Mouse (Mus musculus) limb, embryonic 13.5 days (tissue): ENCODE measurements around the gene Nup188. TPM values are rescaled to one million over a fixed set of nuclear protein-coding genes. Genes with fewer than 3 reads are reported as not detected.

ENCODE experiments used
- ATAC-seq: fragments of 200-750 bp; cut with Nextera tagmentation; 2 replicates; pipeline ENCODE4 v1.8.0; 2017; ENCODE audit warnings: low read depth, moderate number of reproducible peaks, moderate TSS enrichment; ENCODE audit not compliant: low FRiP score
- H3K27ac ChIP-seq: fragments of 300-500 bp; sonication (generic); 2 replicates; pipeline ENCODE4 v1.5.1; 2015; ENCODE audit warnings: inconsistent platforms, mild to moderate bottlenecking, moderate library complexity
- H3K27me3 ChIP-seq: fragments of 300-500 bp; sonication (generic); 2 replicates; pipeline ENCODE4 v1.6.1; 2015; ENCODE audit warnings: mild to moderate bottlenecking, inconsistent platforms
- H3K36me3 ChIP-seq: fragments of 300-500 bp; sonication (generic); 2 replicates; pipeline ENCODE4 v1.6.1; 2015; ENCODE audit warnings: inconsistent platforms, mild to moderate bottlenecking, moderate library complexity
- H3K4me1 ChIP-seq: fragments of 300-500 bp; sonication (generic); 2 replicates; pipeline ENCODE4 v1.6.1; 2015; ENCODE audit warnings: inconsistent platforms
- H3K4me2 ChIP-seq: fragments of 300-500 bp; sonication (generic); replicated peaks from 2 replicates; pipeline ENCODE4 v1.6.1; 2015; ENCODE audit warnings: inconsistent platforms, mild to moderate bottlenecking, moderate library complexity
- H3K4me3 ChIP-seq: fragments of 300-500 bp; sonication (generic); 2 replicates; pipeline ENCODE4 v1.5.1; 2015; ENCODE audit warnings: moderate library complexity, mild to moderate bottlenecking, inconsistent platforms
- H3K9ac ChIP-seq: fragments of 300-500 bp; sonication (generic); 2 replicates; pipeline ENCODE4 v1.6.1; 2015; ENCODE audit warnings: mild to moderate bottlenecking, inconsistent platforms
- H3K9me3 ChIP-seq: fragments of 300-500 bp; sonication (generic); 2 replicates; pipeline ENCODE4 v1.6.1; 2016; ENCODE audit warnings: inconsistent platforms
- WGBS: fragments of 180-500 bp; shearing (Covaris S2); methylation state at CpG from one replicate; pipeline ENCODE4 v1.1.7; 2015; 5-methylcytosine and 5-hydroxymethylcytosine counted together
- polyA plus RNA-seq: library from polyadenylated mRNA; unstranded; fragments of >200 nt; fragmentation: Nextera tagmentation; extraction: Ambion mirVana; gene quantifications from 2 replicates; pipeline ENCODE4 v1.2.1, GENCODE M21; 2015

Gene Nup188
- polyA plus RNA-seq = 33.7 and 41.2 TPM in 2 replicates

DNA sequence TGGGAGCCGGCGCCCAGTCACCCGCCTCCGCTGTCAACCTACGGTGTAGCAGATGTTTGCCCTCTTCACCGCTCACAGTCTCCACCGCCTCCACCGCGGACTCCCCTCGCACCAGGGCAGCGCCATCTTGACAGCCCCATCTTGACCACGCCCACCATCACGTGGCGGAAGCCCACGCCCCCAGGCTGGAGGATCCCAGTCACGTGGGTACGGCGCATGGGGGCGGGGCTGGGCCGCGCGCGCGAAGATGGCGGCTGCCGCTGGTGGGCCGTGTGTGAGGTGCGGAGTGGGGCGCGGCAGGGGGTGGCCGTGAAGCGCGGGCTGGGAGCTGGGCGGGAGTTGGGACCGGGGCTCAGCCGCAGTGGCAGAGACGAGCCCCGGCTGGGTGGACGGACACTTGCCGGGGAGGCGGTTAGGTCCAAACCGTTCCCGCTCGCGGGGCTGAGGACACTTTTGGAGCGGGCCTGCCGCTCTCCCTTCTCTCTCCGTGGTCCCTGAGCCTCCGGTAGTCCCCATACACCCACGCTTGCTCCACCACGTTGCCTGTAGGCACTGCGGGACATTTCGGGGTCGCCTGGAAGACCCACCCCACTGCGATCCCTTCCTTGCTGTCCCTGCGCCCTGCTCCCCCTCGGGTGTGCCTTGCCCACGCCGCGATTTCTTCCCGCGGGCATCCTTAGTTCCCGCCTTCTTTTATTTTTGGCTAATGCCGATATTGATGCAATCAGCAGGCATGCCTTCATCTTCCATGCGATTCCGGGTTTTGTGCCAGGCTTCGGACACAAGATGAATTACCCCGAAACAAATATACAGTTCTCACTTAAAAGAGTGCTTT lies at the start of gene Nup188, which contains the start of gene Dolk:
Gene Nup188, plus strand, starts transcription at position 206 of the 835 bp plus-strand sequence.
Gene Dolk, minus strand, starts transcription at position 143 of the 835 bp plus-strand sequence.
- peak within 1 kb of the TSS; percentile 76 for H3K27ac ChIP-seq
- under 1% methylated on average over 51 of the region's 68 CpGs for WGBS

DNA sequence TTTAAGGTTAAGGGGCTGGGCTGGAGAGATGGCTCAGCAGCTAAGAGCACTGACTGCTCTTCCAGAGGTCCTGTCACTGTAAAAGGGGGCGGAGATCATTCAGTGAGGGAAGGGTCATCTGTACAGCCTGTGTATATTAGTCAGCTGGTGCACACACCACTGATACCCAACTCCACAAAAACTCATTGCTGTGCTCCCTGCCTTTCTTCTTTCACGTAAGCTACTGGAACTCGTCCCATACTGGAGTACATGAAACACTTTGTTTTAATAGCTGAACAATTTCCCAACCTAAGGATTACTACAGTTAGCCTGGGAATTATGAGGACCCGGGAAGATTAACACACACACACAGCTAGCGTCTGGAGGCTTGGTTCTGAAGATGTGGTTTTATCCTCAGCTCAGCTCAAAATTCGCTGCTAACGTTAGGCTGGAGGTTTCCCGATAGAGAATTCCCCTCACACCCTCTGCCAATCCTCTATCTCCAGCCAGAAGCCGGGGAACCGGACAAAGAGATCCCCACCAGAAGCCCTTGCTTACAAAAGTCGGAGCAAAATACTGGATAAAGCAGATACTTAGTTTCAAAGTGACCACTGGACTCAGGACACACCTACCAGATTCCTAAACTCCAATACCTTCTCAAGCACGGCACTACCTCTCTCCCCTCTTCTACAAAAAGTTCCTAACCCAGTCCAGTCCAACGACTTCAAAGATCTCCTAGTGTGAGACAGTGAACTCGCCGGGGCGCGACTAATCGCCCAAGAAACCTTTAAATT lies 49.6 kb upstream of the Nup188 start:
- WGBS = 5% methylated on average over 18 of the region's 18 CpGs
- Histone ChIP-seq H3K9me3 (no peaks in the 10 kb centered on the region; the same call in 1 of the 2 replicates), H3K4me1 (peaks cover 27% of the 10 kb centered on the region), H3K27ac (peak overlapping the region; percentile 89), H3K4me3 (peak overlapping the region; percentile 89), H3K36me3 (peaks cover 20% of the 10 kb centered on the region), H3K4me2 (peak overlapping the region; percentile 86), H3K9ac (peak overlapping the region; percentile 77), H3K27me3 (no peaks in the 10 kb centered on the region)
- ATAC-seq = no peak

More for the DNA sequence above, at the start of gene Nup188, which contains the start of gene Dolk:
- H3K4me3 ChIP-seq = peak within 1 kb of the TSS; percentile 85
- no peaks in the 10 kb centered on the region for H3K9me3 ChIP-seq
- H3K9ac ChIP-seq = peak within 1 kb of the TSS; percentile 95
- peak; percentile 92 for ATAC-seq
- H3K4me1 ChIP-seq = peaks cover 20% of the 10 kb centered on the region
- no peaks in the 10 kb centered on the region for H3K27me3 ChIP-seq
- peak within 1 kb of the TSS; percentile 78 for H3K4me2 ChIP-seq
- peaks cover 20% of the 10 kb centered on the region for H3K36me3 ChIP-seq

DNA sequence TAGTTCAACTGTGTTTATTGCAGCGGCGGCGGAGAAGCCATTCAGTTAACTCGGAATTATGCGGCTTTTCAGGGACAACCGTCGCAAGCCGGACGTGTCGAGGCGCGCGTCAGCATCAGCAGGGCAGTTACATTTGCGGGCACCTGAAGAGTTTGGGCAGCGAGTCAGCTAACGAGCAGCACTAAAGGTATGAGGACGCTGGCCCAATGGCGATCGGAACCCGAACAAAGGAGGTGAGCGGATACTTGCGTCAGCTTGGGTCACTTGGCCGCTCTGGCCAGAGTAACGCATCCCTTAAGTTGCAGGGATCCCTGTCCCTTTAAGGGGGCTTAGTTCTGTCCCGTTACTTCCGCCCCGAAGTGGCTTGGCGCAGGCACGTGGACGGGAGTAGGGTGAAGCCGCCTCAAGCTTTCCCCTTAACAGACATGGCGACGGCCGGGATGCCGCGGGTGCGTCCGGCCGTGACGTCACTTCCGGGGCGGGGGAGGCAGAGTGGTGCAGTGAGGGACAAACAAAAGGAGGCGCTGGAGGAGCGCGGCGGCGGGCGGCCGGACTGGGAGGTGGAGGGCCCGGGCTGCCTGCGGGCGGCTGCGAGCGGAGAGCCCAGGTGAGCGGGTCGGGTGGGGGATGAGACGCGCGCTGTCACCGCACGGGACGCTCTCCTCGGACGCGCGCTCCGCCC lies 48.9 kb upstream of the Nup188 start, which contains the start of gene Lrrc8a:
Gene Lrrc8a, plus strand, starts transcription at position 517 of the 682 bp plus-strand sequence.
- Histone ChIP-seq H3K36me3 (peaks cover 26% of the 10 kb centered on the region), H3K9ac (peak within 1 kb of the TSS; percentile 92), H3K4me2 (peak within 1 kb of the TSS; percentile 86), H3K4me3 (peak within 1 kb of the TSS; percentile 89), H3K27ac (peak within 1 kb of the TSS; percentile 89), H3K27me3 (no peaks in the 10 kb centered on the region), H3K4me1 (peaks cover 30% of the 10 kb centered on the region), H3K9me3 (no peaks in the 10 kb centered on the region; the same call in 1 of the 2 replicates)
- WGBS = under 1% methylated on average over 67 of the region's 67 CpGs
- peak; percentile 97 for ATAC-seq

DNA sequence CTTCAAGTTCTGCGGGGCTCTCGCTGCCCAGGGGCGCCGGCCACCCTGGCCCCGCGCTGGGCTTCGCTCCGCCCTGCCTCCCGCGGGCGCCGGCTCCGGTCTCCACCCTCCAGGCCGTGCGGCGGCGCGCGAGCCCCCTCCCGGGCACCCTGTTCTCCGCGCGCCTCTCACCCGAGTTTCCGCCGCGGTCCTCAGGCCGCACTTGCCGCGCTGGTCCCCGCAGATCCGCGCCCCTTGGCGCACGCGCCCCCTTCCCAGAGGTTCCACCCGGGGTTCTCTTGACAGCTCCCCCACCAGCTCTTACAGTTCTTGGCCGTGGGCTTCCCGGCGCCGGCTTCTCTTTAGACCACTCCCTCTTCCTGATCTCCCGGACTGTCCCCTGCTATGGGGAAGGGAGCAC lies 48.3 kb upstream of the Nup188 start:
- under 1% methylated on average over 35 of the region's 42 CpGs for WGBS

DNA sequence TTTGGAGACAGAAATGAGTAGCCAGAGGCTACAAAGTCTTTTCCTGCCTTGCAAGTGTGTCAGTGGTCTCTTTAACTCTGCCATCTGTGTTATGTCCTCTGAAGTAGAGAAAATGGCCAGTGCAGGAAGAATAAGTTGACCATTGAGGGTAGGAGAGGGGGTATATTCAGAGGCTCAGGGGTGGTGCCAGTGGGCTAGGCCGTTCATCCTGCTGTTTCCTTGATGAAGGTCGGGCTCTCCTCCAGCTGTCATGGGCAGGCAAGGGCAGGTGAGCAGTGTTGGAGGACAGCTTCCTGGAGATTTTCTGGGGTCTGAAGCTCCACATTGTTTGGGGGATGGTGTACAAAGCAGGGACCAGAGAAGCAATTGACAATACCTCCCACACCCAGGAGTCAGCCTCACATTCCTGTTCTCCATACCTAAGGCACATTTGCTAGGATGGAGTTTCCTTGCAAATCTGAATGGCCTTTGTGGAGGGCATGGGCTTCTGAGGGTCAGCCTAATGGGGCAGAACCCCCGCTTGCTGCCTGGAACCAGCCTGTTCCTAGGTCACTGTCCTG lies 47.2 kb upstream of the Nup188 start:
- peaks cover 43% of the 10 kb centered on the region for H3K36me3 ChIP-seq
- no peak overlapping the region for H3K27ac ChIP-seq
- peak overlapping the region; percentile 86 for H3K4me2 ChIP-seq
- H3K9me3 ChIP-seq = no peaks in the 10 kb centered on the region
- no peak for ATAC-seq
- peak overlapping the region; percentile 89 for H3K4me3 ChIP-seq
- WGBS = 74% methylated on average over 3 of the region's 3 CpGs
- no peaks in the 10 kb centered on the region for H3K27me3 ChIP-seq
- H3K4me1 ChIP-seq = peaks cover 38% of the 10 kb centered on the region
- H3K9ac ChIP-seq = peak overlapping the region; percentile 92

More for the DNA sequence above, 48.3 kb upstream of the Nup188 start:
- Histone ChIP-seq H3K27me3 (no peaks in the 10 kb centered on the region), H3K36me3 (peaks cover 32% of the 10 kb centered on the region), H3K4me1 (peaks cover 35% of the 10 kb centered on the region), H3K4me3 (peak overlapping the region; percentile 89), H3K4me2 (peak overlapping the region; percentile 86), H3K9ac (peak overlapping the region; percentile 92), H3K27ac (peak overlapping the region; percentile 89), H3K9me3 (no peaks in the 10 kb centered on the region)
- ATAC-seq = peak; percentile 89

DNA sequence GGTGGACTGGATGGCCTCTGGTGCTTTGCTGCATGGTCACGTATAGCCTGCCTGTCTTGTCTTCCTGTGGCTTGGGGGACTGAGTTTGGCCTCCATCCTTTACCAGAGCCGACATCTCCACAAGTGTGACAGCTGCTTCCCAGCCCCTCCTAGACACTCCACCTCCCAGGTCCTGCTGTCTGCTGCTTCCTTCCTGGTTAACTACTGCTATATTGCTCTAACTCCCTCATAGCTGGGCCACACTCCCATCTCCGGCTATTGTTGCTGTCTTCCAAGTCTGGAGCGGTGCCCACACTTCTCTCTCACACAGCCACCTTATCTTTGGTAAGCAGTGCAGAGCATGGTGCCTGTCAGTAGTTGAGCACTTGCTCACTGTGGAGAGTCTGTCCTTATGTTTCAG lies 46.4 kb upstream of the Nup188 start:
- Histone ChIP-seq H3K9ac (peak overlapping the region; percentile 92), H3K36me3 (peaks cover 50% of the 10 kb centered on the region), H3K4me1 (peaks cover 46% of the 10 kb centered on the region), H3K4me2 (peak overlapping the region; percentile 86), H3K4me3 (0 out of 2 replicates have a peak overlapping the region, but pooled peaks have one; percentile 89), H3K9me3 (no peaks in the 10 kb centered on the region), H3K27me3 (no peaks in the 10 kb centered on the region), H3K27ac (no peak overlapping the region)
- ATAC-seq = no peak
- 82% methylated on average over 4 of the region's 4 CpGs for whole genome bisulfite sequencing

DNA sequence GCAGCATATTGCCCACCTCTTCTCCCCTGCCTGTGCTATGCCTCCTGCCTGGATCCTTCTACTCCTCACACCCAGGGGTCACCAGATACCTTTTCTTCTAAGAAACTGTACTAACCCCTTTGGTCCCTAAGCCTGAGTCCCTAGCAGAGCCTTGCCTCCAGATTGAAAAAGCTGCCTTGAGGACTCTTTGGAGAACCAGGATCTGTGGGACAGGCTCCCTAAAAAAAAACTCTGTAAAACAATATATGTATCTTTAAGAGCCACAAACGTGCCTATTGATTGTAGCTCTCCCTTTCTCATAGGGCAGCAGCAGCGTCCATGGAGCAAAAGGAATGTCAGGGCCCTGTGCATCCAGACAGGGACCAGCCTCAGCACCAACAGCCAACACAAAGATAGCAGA lies 45.9 kb upstream of the Nup188 start, which contains the start of gene Gm28035:
Gene Gm28035, plus strand, starts transcription at position 301 of the 400 bp plus-strand sequence.
- Histone ChIP-seq H3K4me1 (peaks cover 47% of the 10 kb centered on the region), H3K9me3 (no peaks in the 10 kb centered on the region), H3K4me3 (0 out of 2 replicates have a peak within 1 kb of the TSS, but pooled peaks have one; percentile 89), H3K4me2 (peak within 1 kb of the TSS; percentile 86), H3K9ac (peak within 1 kb of the TSS; percentile 92), H3K36me3 (peaks cover 54% of the 10 kb centered on the region), H3K27ac (no peak within 1 kb of the TSS), H3K27me3 (no peaks in the 10 kb centered on the region)
- WGBS = 90% methylated on average over 2 of the region's 2 CpGs
- ATAC-seq = no peak

DNA sequence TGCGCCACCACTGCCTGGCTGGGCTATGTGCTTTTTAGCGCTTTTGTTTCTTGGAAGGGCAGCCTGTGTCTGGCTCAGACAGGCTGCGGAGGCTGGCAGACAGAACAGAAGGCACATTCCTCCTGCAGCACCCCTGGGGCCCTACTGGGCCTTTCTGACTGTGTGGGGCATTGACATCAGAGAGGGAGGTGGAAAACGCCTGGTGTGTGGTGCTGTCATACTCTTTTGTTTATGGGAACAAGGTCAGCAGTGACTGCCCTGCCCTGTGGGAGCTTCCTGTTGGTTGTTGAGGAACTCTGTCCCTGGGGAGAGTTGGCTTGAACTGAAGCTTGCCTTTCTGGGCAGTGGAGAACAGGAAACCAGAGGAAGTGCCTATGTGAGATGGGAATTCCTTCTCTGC lies 43.7 kb upstream of the Nup188 start:
- no peak for ATAC-seq
- Histone ChIP-seq H3K9me3 (no peaks in the 10 kb centered on the region), H3K4me1 (peaks cover 44% of the 10 kb centered on the region), H3K27ac (no peak overlapping the region), H3K36me3 (peaks cover 64% of the 10 kb centered on the region), H3K27me3 (no peaks in the 10 kb centered on the region), H3K4me2 (no peak overlapping the region), H3K9ac (0 out of 2 replicates have a peak overlapping the region, but pooled peaks have one; percentile 43), H3K4me3 (no peak overlapping the region)
- 41% methylated on average over 4 of the region's 4 CpGs for WGBS

DNA sequence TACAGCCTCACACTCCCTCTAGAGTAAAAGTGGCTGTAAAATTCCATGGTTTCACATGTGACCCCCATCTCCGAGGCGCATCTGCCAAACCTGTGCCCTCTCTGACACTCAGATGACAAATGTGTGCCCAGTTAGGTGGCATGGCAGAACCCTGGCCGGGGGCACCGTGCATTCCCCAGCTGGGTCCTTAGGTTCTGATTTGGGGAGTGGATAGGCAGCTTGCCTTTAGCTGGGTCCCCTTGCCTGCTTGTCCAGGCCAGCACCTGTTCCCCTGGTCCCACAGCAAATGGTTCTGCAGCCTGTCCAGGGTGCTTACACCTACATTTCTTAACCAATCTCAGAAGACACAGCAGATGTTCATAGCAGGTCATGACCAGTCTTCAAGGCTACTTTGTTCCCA lies 42.8 kb upstream of the Nup188 start:
- no peak overlapping the region for H3K9ac ChIP-seq
- H3K27ac ChIP-seq = no peak overlapping the region
- WGBS = 88% methylated on average over 4 of the region's 4 CpGs
- H3K4me2 ChIP-seq = no peak overlapping the region
- H3K9me3 ChIP-seq = no peaks in the 10 kb centered on the region
- no peak for ATAC-seq
- no peak overlapping the region for H3K4me3 ChIP-seq
- peaks cover 70% of the 10 kb centered on the region for H3K36me3 ChIP-seq
- H3K27me3 ChIP-seq = no peaks in the 10 kb centered on the region
- H3K4me1 ChIP-seq = peaks cover 42% of the 10 kb centered on the region

DNA sequence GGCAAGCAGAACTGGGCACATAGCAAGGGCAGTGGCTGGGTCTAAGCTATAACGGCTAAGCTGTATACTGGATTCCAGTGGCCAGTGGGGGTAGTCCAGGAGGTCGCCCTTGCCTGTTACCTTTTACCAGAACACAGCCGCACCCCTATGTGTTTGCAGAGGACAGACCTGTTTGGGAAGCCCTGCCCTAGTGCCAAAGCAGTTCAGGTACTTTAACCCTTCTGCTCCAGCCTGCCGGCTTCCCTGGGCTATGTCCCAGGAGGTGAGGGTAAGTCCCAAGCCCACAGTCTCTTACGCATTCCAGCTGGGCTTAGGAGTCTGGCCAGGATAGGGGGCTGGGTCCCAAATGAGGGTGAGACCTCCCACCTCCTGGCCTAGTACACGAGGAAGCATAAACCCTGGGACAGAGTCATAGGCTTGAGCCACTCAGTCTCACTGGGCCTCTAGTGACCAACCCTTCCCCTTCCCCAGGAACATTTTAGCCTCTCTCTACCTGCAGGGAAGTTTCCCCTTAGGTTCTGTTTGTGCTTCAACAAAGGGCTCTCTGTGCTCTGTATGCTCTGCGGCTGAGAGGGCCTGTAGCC lies 41.5 kb upstream of the Nup188 start:
- 58% methylated on average over 7 of the region's 7 CpGs for WGBS
- no peaks in the 10 kb centered on the region for H3K27me3 ChIP-seq
- peak overlapping the region; percentile 62; the same call in 1 of the 2 replicates for H3K27ac ChIP-seq
- peak overlapping the region; percentile 35; the same call in 1 of the 2 replicates for H3K9ac ChIP-seq
- 0 out of 2 replicates have a peak, but pooled peaks have one; percentile 44 for ATAC-seq
- peak overlapping the region; percentile 14; the same call in 1 of the 2 replicates for H3K4me2 ChIP-seq
- peaks cover 81% of the 10 kb centered on the region for H3K36me3 ChIP-seq
- H3K9me3 ChIP-seq = no peaks in the 10 kb centered on the region
- peaks cover 29% of the 10 kb centered on the region for H3K4me1 ChIP-seq
- no peak overlapping the region for H3K4me3 ChIP-seq

DNA sequence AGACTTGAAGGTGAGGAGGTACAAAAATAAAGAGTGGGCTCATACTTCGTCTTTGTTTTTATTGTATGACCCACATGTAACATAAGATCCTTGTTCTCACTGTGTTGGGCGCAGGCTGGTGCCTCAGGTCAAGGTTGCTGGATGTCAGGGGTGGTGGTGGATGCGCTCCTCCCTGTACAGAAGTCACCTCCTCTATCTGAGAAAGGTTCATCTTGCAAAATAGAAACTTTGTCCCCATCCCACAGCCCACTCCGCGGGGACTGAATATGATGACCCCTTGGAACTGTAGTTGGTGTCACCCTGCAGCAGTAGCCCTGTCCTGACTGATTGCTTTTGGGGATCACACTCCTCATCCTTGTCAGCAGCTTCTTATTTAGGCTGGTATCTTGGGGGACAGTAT lies 39.2 kb upstream of the Nup188 start:
- H3K27me3 ChIP-seq = no peaks in the 10 kb centered on the region

More for the DNA sequence above, 39.2 kb upstream of the Nup188 start:
- Histone ChIP-seq H3K4me3 (no peak overlapping the region), H3K4me1 (peaks cover 31% of the 10 kb centered on the region), H3K9me3 (no peaks in the 10 kb centered on the region), H3K4me2 (no peak overlapping the region), H3K27ac (no peak overlapping the region), H3K9ac (peak overlapping the region; percentile 35; the same call in 1 of the 2 replicates), H3K36me3 (peaks cover 77% of the 10 kb centered on the region)
- ATAC-seq = no peak
- 90% methylated on average over 5 of the region's 5 CpGs for WGBS
